Mouse (Mus musculus) midbrain, embryonic 16.5 days (tissue): ENCODE results near the gene Zfp653. TPM values are rescaled to one million over a fixed set of nuclear protein-coding genes. Genes with fewer than 3 reads are reported as not detected.
A peak's percentile ranks its signal among the peaks of the same experiment; 100 is the strongest.

Experiments
- ATAC-seq: fragments of 200-750 bp; cut with Nextera tagmentation; 2 replicates; pipeline ENCODE4 v1.8.0; 2017; ENCODE audit warnings: moderate TSS enrichment
- H3K27ac ChIP-seq: fragments of 300-500 bp; sonication (generic); 2 replicates; pipeline ENCODE4 v1.5.1; 2014; ENCODE audit warnings: mild to moderate bottlenecking, low read length, mixed read lengths
- H3K27me3 ChIP-seq: fragments of 300-500 bp; sonication (generic); 2 replicates; pipeline ENCODE4 v1.6.1; 2014; ENCODE audit warnings: low read depth, low read length, mixed read lengths; ENCODE audit not compliant: control insufficient read depth, insufficient read depth
- H3K36me3 ChIP-seq: fragments of 300-500 bp; sonication (generic); 2 replicates; pipeline ENCODE4 v1.6.1; 2014; ENCODE audit warnings: mild to moderate bottlenecking, low read length, moderate library complexity, mixed read lengths; ENCODE audit not compliant: control insufficient read depth, insufficient read depth
- H3K4me1 ChIP-seq: fragments of 300-500 bp; sonication (generic); 2 replicates; pipeline ENCODE4 v1.6.1; 2014; ENCODE audit warnings: mild to moderate bottlenecking, low read length, mixed read lengths; ENCODE audit not compliant: control insufficient read depth, insufficient read depth
- H3K4me2 ChIP-seq: fragments of 300-500 bp; sonication (generic); 2 replicates; pipeline ENCODE4 v1.6.1; 2014; ENCODE audit warnings: mild to moderate bottlenecking, low read length, mixed read lengths
- H3K4me3 ChIP-seq: fragments of 300-500 bp; sonication (generic); 2 replicates; pipeline ENCODE4 v1.5.1; 2014; ENCODE audit warnings: low read depth, mild to moderate bottlenecking, low read length, moderate library complexity, mixed read lengths
- H3K9ac ChIP-seq: fragments of 300-500 bp; sonication (generic); 2 replicates; pipeline ENCODE4 v1.6.1; 2014; ENCODE audit warnings: low read depth, low read length, mixed read lengths
- H3K9me3 ChIP-seq: fragments of 300-500 bp; sonication (generic); replicated peaks from 2 replicates; pipeline ENCODE4 v1.6.1; 2014; ENCODE audit warnings: mild to moderate bottlenecking, low read length, mixed read lengths; ENCODE audit not compliant: control insufficient read depth, poor library complexity, severe bottlenecking
- whole genome bisulfite sequencing: fragments of 180-500 bp; shearing (Covaris S2); extraction: QIAGEN DNeasy Blood & Tissue Kit; methylation state at CpG from one replicate; pipeline ENCODE4 v1.1.7; 2014; 5-methylcytosine and 5-hydroxymethylcytosine counted together
- polyA plus RNA-seq: library from polyadenylated mRNA; unstranded; fragments of >200 nt; fragmentation: Nextera tagmentation; extraction: Ambion mirVana; gene quantifications from 2 replicates; pipeline ENCODE4 v1.2.1, GENCODE M21; 2015

Zfp653 gene
- polyA plus RNA-seq, 1 experiment from 2014 or later = 18.8 TPM

DNA sequence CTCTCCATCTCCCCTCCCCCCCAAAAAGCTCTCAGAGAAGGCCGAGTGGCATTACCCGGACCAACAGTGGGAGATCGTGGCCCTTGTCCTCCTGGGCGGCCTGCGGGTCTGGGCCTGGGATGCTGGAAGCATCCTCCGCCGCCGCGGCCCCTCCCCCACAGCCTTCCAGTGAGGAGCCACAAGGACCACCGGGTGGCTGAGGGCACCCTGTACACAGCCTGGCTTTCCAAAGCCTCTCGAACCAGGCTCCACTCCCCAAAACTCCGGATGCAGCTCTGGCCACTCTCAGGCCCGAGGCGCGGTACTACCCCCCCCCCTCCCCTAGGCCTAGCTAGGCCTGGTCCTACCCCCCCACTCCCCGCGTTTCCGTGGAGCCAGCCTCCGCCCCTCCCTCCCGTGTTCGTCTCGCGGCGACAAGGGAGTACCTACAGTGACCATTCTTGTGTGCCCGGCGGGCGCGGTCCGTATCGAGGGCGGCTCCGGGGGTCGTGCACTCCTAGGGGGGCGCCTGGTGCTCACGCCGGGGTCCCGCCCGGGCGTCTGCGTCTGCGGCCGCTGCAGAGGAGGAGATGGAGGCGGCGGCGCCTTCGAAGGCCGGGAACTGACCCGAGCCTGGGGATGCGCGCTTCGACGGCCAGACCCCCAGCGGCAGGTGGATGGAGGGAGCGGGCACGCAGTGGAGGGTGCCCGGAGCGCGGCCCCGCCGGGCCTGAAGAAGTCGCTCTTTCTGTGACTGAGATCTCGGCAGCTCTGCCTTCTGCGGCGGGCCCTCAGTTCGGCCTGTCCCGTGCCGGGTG, 19.8 kb downstream of the Zfp653 start:
- Histone ChIP-seq H3K4me2 (peak overlapping the region; percentile 91), H3K9me3 (no peaks in the 10 kb centered on the region), H3K4me3 (peak overlapping the region; percentile 98), H3K36me3 (no peaks in the 10 kb centered on the region), H3K27ac (peak overlapping the region; percentile 95), H3K27me3 (no peaks in the 10 kb centered on the region), H3K9ac (peak overlapping the region; percentile 99), H3K4me1 (peaks cover 33% of the 10 kb centered on the region)
- under 1% methylated on average over 55 of the region's 67 CpGs for WGBS
- ATAC-seq = peak; percentile 22

DNA sequence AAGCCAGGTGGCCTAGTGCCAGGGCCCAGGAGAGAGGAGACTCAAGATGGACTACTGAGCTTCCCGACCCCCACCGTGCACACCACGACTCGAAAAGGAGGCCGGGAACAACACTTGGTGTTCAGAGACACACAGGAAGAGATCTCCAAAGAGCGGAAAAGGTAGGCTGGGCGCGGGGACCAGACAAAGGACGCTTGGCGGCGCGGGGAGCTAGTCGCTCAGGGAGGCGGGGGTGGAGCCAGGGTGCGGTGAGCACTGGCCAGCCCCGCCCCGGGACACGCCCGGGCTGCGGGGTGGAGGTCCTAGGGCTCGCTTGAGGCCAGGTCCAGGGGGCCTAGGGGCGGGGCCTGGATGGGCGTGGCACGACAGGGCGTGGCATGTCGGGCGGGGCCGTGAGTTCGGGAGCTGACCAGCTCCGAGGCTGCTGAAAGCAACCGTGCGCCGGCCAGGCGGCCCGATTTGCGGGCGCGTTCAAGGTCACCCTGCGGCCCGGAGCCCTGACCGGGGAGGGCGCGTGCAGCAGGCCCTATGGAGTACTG, 20.8 kb downstream of the Zfp653 start:
- WGBS = under 1% methylated on average over 40 of the region's 43 CpGs
- Histone ChIP-seq H3K9me3 (no peaks in the 10 kb centered on the region), H3K4me2 (peak overlapping the region; percentile 91), H3K4me3 (peak overlapping the region; percentile 98), H3K9ac (peak overlapping the region; percentile 99), H3K27me3 (no peaks in the 10 kb centered on the region), H3K4me1 (peaks cover 33% of the 10 kb centered on the region), H3K36me3 (no peaks in the 10 kb centered on the region), H3K27ac (peak overlapping the region; percentile 95)
- ATAC-seq = peak; percentile 8

DNA sequence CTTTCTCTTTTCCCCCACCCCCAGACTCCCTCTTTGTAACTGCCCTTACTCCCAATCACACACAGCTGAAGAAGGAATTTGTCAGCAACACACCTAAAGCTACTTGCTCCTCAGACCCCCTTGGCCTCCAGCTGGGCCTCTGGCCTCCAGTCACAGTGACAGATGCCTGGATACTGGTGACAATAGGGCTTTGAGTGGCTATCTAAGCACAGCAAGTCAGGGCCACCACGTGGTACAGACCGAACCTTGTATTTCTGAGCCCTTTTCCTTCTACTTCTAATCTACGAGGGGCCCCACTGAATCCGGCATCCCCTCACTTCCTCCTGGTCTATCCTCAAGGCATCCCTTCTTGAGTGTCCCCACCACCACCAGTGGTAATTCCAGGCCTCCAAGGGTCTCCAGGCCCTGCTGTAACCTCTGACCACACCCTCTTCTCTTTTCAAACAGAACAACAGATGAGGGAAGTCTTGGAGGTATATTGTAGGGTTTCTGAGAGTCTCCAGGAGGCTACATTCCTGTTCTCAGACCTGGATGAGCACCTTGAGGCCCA, 21.4 kb downstream of the Zfp653 start:
- Histone ChIP-seq H3K27ac (peak overlapping the region; percentile 95), H3K4me3 (peak overlapping the region; percentile 98), H3K4me2 (peak overlapping the region; percentile 91), H3K4me1 (peaks cover 33% of the 10 kb centered on the region), H3K9me3 (no peaks in the 10 kb centered on the region), H3K36me3 (no peaks in the 10 kb centered on the region), H3K9ac (peak overlapping the region; percentile 99), H3K27me3 (no peaks in the 10 kb centered on the region)
- no peak for ATAC-seq
- WGBS = 3% methylated on average over 4 of the region's 4 CpGs

DNA sequence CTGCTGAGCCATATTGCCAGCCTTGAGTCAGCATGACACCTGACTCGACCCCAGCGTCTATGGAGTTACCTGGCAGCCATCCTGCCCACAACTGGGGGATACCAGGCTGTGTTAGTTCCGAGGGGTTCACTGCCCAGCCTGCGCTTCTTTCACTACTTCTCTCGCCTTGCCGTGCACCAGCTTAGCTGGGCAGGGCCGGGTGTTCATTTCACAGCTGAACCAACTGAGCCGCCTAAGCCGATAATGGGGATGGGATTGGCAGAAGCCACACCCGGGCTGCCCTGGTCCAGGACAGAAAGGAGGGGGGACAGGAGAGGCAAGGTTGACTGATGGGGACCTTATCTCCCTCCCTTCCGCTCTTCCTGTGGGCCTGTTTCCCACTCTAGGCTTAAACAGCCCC, 21.9 kb downstream of the Zfp653 start:
- Histone ChIP-seq H3K9me3 (no peaks in the 10 kb centered on the region), H3K4me2 (peak overlapping the region; percentile 91), H3K4me1 (peaks cover 31% of the 10 kb centered on the region), H3K9ac (peak overlapping the region; percentile 99), H3K4me3 (peak overlapping the region; percentile 98), H3K27ac (peak overlapping the region; percentile 95), H3K27me3 (no peaks in the 10 kb centered on the region), H3K36me3 (no peaks in the 10 kb centered on the region)
- 33% methylated on average over 10 of the region's 11 CpGs for whole genome bisulfite sequencing
- ATAC-seq = no peak

DNA sequence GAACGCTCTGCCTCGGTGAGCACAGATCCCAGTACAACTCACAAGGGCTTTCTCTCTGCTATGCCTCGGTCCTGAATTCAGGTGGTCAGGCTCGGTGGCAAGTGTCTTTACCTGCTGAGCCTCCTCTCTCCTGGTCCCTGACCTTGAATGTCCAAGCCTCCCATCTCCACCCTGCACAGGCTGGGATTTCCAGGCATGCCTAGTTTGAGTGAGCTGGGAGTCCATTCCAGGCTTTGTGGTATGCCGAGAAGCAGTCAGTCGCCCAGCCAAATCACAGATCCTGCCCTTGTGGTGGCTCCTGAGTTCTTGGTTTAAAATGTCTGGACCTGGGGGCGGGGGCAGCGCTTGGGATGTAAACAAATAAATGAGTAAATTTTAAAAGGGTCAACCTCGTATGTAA, 23.8 kb downstream of the Zfp653 start:
- Histone ChIP-seq H3K9me3 (no peaks in the 10 kb centered on the region), H3K9ac (no peak overlapping the region), H3K4me2 (peak overlapping the region; percentile 3; the same call in 1 of the 2 replicates), H3K4me3 (no peak overlapping the region), H3K4me1 (peaks cover 31% of the 10 kb centered on the region), H3K27me3 (no peaks in the 10 kb centered on the region), H3K36me3 (no peaks in the 10 kb centered on the region), H3K27ac (no peak overlapping the region)
- ATAC-seq = no peak
- WGBS = 66% methylated on average over 9 of the region's 9 CpGs

DNA sequence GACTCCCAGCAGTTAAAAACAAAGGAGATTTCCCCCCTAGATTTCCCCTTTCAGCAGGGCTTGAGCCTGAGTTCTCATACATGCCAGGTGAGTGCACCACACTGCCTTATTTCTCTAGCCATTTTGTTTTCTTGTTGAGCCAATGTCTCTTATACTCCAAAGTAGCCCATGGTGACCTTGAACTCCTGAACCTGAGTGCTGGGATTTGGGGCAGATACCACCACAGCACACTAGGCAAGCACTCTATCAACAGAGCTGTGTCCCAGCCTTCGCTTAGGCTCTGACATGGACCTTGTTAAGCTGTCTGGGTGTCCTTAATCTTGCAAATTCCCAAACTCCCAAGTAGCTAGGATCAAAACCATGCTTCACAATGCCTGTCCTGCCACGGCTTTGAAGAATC, 29.3 kb downstream of the Zfp653 start:
- WGBS = 71% methylated on average over 2 of the region's 2 CpGs
- Histone ChIP-seq H3K4me1 (peaks cover 9% of the 10 kb centered on the region), H3K4me3 (no peak overlapping the region), H3K9ac (no peak overlapping the region), H3K36me3 (no peaks in the 10 kb centered on the region), H3K27ac (no peak overlapping the region), H3K9me3 (no peaks in the 10 kb centered on the region), H3K4me2 (no peak overlapping the region), H3K27me3 (no peaks in the 10 kb centered on the region)
- no peak for ATAC-seq

DNA sequence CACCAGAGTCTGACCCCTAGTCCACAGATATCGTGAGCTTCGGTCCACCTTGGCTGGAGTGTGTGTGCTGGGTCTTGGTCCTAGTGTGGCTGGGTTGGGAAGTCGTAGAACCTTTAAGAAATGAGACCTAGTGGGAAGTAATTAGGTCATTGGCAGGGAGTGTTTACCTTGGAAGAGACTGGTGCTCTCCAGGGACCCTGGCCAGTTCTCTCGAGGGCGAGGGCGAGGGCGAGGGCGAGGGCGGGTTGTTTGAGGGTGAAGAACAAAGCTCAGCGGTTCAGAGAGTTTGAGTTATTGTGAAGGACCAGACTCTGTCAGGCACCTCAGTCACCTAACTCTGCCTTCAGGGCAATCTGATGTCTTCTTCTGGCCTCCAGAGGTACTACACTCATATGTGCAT, 33.4 kb downstream of the Zfp653 start:
- H3K9me3 ChIP-seq = no peaks in the 10 kb centered on the region
- H3K27ac ChIP-seq = no peak overlapping the region
- H3K4me2 ChIP-seq = no peak overlapping the region
- H3K36me3 ChIP-seq = peaks cover 11% of the 10 kb centered on the region; the same call in 1 of the 2 replicates
- no peaks in the 10 kb centered on the region for H3K27me3 ChIP-seq
- H3K9ac ChIP-seq = no peak overlapping the region
- 83% methylated on average over 10 of the region's 10 CpGs for WGBS
- ATAC-seq = no peak
- no peak overlapping the region for H3K4me3 ChIP-seq
- H3K4me1 ChIP-seq = peaks cover 12% of the 10 kb centered on the region

DNA sequence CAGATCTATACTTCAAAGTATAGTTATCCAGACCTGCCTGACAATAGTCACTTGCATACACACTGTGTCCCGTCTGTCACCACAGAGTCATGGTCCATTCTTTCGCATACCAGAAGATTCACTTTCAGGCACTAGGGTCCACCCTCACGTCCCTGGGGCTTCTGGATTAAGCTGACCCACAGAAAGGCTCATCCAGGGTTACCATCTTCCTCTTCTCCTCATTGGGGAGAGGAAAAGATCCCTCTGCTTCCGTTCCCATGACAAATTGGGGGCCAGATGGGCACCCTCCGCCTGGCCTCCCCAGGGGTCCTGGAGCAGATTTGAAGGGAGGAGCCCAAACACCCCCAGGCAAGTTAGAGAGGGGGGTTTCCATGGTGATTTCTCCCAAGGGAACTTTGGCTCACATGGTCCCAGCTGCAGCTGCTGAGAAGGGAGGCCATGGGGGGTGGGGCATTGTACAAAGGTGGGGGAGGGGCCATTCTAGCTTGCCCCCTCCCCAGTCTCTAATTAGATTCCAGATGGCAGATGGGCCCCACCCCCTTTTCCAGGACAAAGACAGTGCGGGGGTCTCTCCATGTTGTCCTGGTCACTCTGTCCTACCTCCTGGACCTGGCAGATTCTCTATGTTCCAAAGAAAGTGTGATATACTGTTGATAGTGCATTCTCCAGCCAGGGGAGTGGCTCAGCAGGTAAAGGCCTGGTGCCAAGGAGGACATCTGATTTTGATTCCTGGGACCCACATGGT, 35.7 kb downstream of the Zfp653 start:
- H3K27ac ChIP-seq = no peak overlapping the region
- no peak overlapping the region for H3K4me3 ChIP-seq
- H3K36me3 ChIP-seq = peaks cover 16% of the 10 kb centered on the region
- no peaks in the 10 kb centered on the region for H3K9me3 ChIP-seq
- no peaks in the 10 kb centered on the region for H3K27me3 ChIP-seq
- H3K9ac ChIP-seq = no peak overlapping the region
- no peak for ATAC-seq
- no peak overlapping the region for H3K4me2 ChIP-seq
- WGBS = 17% methylated on average over 6 of the region's 6 CpGs
- peaks cover 8% of the 10 kb centered on the region for H3K4me1 ChIP-seq
